ENCODE assay signal across 26 mouse cellular contexts in the genomic region with DNA sequence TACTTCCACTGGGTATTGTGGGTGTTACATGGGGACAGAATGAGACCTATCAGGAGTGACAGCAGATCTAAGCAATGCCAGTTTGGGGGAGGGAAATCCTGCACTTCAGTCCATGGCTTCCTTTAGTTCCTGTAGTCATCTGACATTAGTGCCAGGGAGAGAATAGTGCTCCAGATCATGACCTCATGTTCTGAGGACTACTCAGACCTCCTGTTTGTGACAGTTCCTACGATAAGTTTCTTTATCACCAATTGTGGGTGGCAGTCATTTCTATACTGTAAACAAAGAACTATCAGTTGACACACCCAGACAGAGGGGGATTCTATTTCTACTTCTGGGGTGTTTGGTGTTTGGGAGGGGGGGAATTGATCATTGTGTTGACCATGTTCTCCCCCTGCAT. TPM values are rescaled to one million over a fixed set of nuclear protein-coding genes. Genes with fewer than 3 reads are reported as not detected.
DNase-seq lines count a peak whose midpoint lies in the region; ATAC-seq and TF ChIP-seq lines count a peak whose summit lies in the region.
"Had no signal": no experiment of that assay in that cellular context is flagged by ENCODE, and none has a peak within 500 bp of the region (broad histone marks: within the 10 kb centered on the region; RNA-seq: fewer than 3 reads in every experiment).

No protein-coding gene starts in this region.

- TF ChIP-seq CTCF in testis, adult 2 months (IDR thresholded peaks at IDR 0.05; ENCODE audit: control insufficient read depth, insufficient read depth, insufficient replicate concordance, low read depth, low read length), result no peak

- no peak overlapping the region for H3K27ac ChIP-seq in testis, adult 2 months (ENCODE audit: control insufficient read depth, insufficient read depth, low read depth, low read length)
- H3K27ac ChIP-seq in midbrain, embryonic 16.5 days (ENCODE audit: low read length), result no peak overlapping the region
- H3K27ac ChIP-seq: embryonic facial prominence, embryonic 10.5 days; embryonic facial prominence, embryonic 12.5 days; forebrain, embryonic 13.5 days; forebrain, embryonic 15.5 days had no signal

- 83% methylated on average over 1 of the region's 1 CpGs for WGBS in midbrain, embryonic 16.5 days

- H3K4me2 ChIP-seq in midbrain, embryonic 16.5 days (ENCODE audit: low read length), result no peak overlapping the region
- H3K4me2 ChIP-seq: embryonic facial prominence, embryonic 12.5 days; forebrain, embryonic 13.5 days; forebrain, embryonic 15.5 days had no signal

- H3K36me3 ChIP-seq in testis, adult 2 months (ENCODE audit: control insufficient read depth, insufficient read depth, low read length), result no peaks in the 10 kb centered on the region
- H3K36me3 ChIP-seq in midbrain, embryonic 16.5 days (ENCODE audit: control insufficient read depth, insufficient read depth, low read length), result no peaks in the 10 kb centered on the region
- H3K36me3 ChIP-seq: embryonic facial prominence, embryonic 10.5 days; embryonic facial prominence, embryonic 12.5 days; forebrain, embryonic 15.5 days had no signal

- H3K9ac ChIP-seq in midbrain, embryonic 16.5 days (ENCODE audit: low read depth, low read length), result no peak overlapping the region
- H3K9ac ChIP-seq: embryonic facial prominence, embryonic 12.5 days; forebrain, embryonic 13.5 days; forebrain, embryonic 15.5 days; forebrain, postnatal 0 days had no signal

- no peaks in the 10 kb centered on the region for H3K9me3 ChIP-seq in midbrain, embryonic 16.5 days (replicated peaks; ENCODE audit: control insufficient read depth, low read length, poor library complexity, severe bottlenecking)
- H3K9me3 ChIP-seq: embryonic facial prominence, embryonic 12.5 days; forebrain, embryonic 13.5 days; forebrain, embryonic 15.5 days had no signal

- no peak for DNase-seq in testis, postnatal 14 days (ENCODE audit: low spot score)
- no peak for DNase-seq in neural tube, embryonic 10.5 days (ENCODE audit: extremely low spot score, low spot score)
- DNase-seq: adrenal gland, adult 8-10 months; adrenal gland, postnatal 14 days; adrenal gland, postnatal 36 days; cerebellum, adult 11-12 months; cerebellum, adult 2 months; cerebellum, adult 9-10 months; cerebellum, postnatal 10 days; cerebellum, postnatal 25 days; forebrain, postnatal 0 days had no signal

- H3K27me3 ChIP-seq in testis, adult 2 months (ENCODE audit: control insufficient read depth, insufficient read depth, low read length), result no peaks in the 10 kb centered on the region
- H3K27me3 ChIP-seq in midbrain, embryonic 16.5 days (ENCODE audit: control insufficient read depth, insufficient read depth, low read depth, low read length), result no peaks in the 10 kb centered on the region
- H3K27me3 ChIP-seq: embryonic facial prominence, embryonic 12.5 days; forebrain, embryonic 13.5 days; forebrain, embryonic 15.5 days; Patski had no signal

- TF ChIP-seq POLR2A in testis, adult 2 months (IDR thresholded peaks at IDR 0.05; ENCODE audit: control insufficient read depth, low read depth, low read length), result no peak

- H3K4me1 ChIP-seq in testis, adult 2 months (ENCODE audit: control insufficient read depth, insufficient read depth, low read length), result no peaks in the 10 kb centered on the region
- H3K4me1 ChIP-seq in midbrain, embryonic 16.5 days (ENCODE audit: control insufficient read depth, insufficient read depth, low read length), result no peaks in the 10 kb centered on the region
- H3K4me1 ChIP-seq: embryonic facial prominence, embryonic 10.5 days; embryonic facial prominence, embryonic 12.5 days; forebrain, embryonic 13.5 days; forebrain, embryonic 15.5 days had no signal

- ATAC-seq in megakaryocyte progenitor cell, adult 5-6 weeks (replicated peaks; ENCODE audit: poor library complexity), result peak; percentile 72
- no peak for ATAC-seq in midbrain, embryonic 16.5 days
- ATAC-seq: activated CD4-positive, CD25-positive, alpha-beta regulatory T cell, adult 4 months; forebrain, embryonic 13.5 days; forebrain, embryonic 15.5 days; forebrain, postnatal 0 days; Patski had no signal

- peak overlapping the region; percentile 80; the same call in 1 of the 2 replicates for H3K4me3 ChIP-seq in testis, adult 2 months (ENCODE audit: control insufficient read depth, low read depth, low read length)
- H3K4me3 ChIP-seq in midbrain, embryonic 16.5 days (ENCODE audit: low read depth, low read length), result no peak overlapping the region
- H3K4me3 ChIP-seq: embryonic facial prominence, embryonic 10.5 days; embryonic facial prominence, embryonic 12.5 days; forebrain, embryonic 13.5 days; forebrain, embryonic 15.5 days had no signal

RNA-seq across cellular contexts. Expression of a gene that starts 0.6 kb away (rescaled TPM):
- 7.3 and 7.4 TPM in 2 replicates for polyA plus RNA-seq in testis, adult 2 months (2012; rRNA removed)
- not detected in 2 replicates for total RNA-seq in megakaryocyte progenitor cell, adult 5-6 weeks (2015)
- not detected in 2 replicates for total RNA-seq in megakaryocyte progenitor cell, adult 5-6 weeks (2017)
- not detected in 2 replicates for polyA plus RNA-seq in midbrain, embryonic 16.5 days (2015; fragmentation: Nextera tagmentation; extraction: Ambion mirVana)
- total RNA-seq: adrenal gland, adult 18-20 months; adrenal gland, adult 8-10 months; adrenal gland, postnatal 14 days; adrenal gland, postnatal 36 days; ES-E14; forebrain, postnatal 0 days had no signal
- polyA plus RNA-seq: activated CD4-positive, CD25-positive, alpha-beta regulatory T cell, adult 4 months; C2C12; cerebellum, adult 2 months; cortical plate, adult 2 months; embryonic facial prominence, embryonic 10.5 days; embryonic facial prominence, embryonic 12.5 days; embryonic facial prominence, embryonic 14.5 days; forebrain, embryonic 11.5 days; forebrain, embryonic 13.5 days; forebrain, embryonic 15.5 days; forebrain, postnatal 0 days; Patski had no signal
